Mouse (Mus musculus) left cerebral cortex, adult 2 months (tissue): Measurements from ENCODE around the gene Fam227a. TPM values are rescaled to one million over a fixed set of nuclear protein-coding genes. Genes with fewer than 3 reads are reported as not detected.
A peak's percentile ranks its signal among the peaks of the same experiment; 100 is the strongest.
"Not testable (repeated sequence)": the region's sequence is repeated elsewhere in the genome, so short reads cannot be mapped to it uniquely, and the experiment has no call there.

Experiments
- DNase-seq, 2 experiments: peaks; one replicate each; pipeline ENCODE4 v3.0.0; 2021 to 2022; ENCODE audit warnings: low spot score in 2 of 2, mixed read lengths in 1 of 2; ENCODE audit errors: extremely low spot score in 1 of 2
- H3K27ac ChIP-seq: fragments of 200-600 bp; 2 replicates; pipeline ENCODE4 v1.8.1; 2022
- H3K4me3 ChIP-seq: fragments of 200-600 bp; 2 replicates; pipeline ENCODE4 v1.8.1; 2022
- CTCF ChIP-seq: fragments of 200-600 bp; IDR thresholded peaks from 2 replicates; pipeline ENCODE4 v1.8.1; 2022; ENCODE audit warnings: antibody characterized with exemption, mild to moderate bottlenecking, moderate library complexity
- intact Hi-C: fragments of 180-260 bp; cut with DNase I; formaldehyde crosslinking; loops from one replicate; pipeline ENCODE4 v1.15.1; 2025
- total RNA-seq, 2 experiments: library from RNA; stranded (reverse); gene quantifications; 2 replicates each; pipeline ENCODE4 v1.2.3; 2021

The Fam227a gene
- total RNA-seq, 2 experiments from 2014 or later: 12.9 to 13.6 TPM

GRCm38 (mm10) chr15:79683146-79683545 lies 24.4 kb upstream of the Fam227a start:
- TF ChIP-seq CTCF: no peak
- no peak overlapping the region for H3K27ac ChIP-seq
- peak overlapping the region; percentile 88; the same call in 1 of the 2 replicates for H3K4me3 ChIP-seq
- intact Hi-C loops: no loop called here
- DNase-seq: no peak

- H3K27ac ChIP-seq: no peak overlapping the region
- no peak for DNase-seq
- intact Hi-C loops: no loop called here
- TF ChIP-seq CTCF: no peak
- no peak overlapping the region for H3K4me3 ChIP-seq
Measured at GRCm38 (mm10) chr15:79681973-79682372, 23.2 kb upstream of the Fam227a start.

GRCm38 (mm10) chr15:79677936-79678335 lies 19.2 kb upstream of the Fam227a start:
- no peak overlapping the region for H3K27ac ChIP-seq
- intact Hi-C loops: no loop called here
- DNase-seq: no peak
- TF ChIP-seq CTCF: no peak
- H3K4me3 ChIP-seq: no peak overlapping the region

- H3K27ac ChIP-seq, intact Hi-C loops, DNase-seq: not testable (repeated sequence)
- peak overlapping the region; percentile 88 for H3K4me3 ChIP-seq
Measured at GRCm38 (mm10) chr15:79671828-79672348, 13.1 kb upstream of the Fam227a start.

- Histone ChIP-seq H3K4me3 (peak overlapping the region; percentile 88), H3K27ac (peak overlapping the region; percentile 80)
- DNase-seq: no peak
- TF ChIP-seq CTCF: no peak
- intact Hi-C loops: no loop called here
Measured at GRCm38 (mm10) chr15:79670972-79671299, 12.2 kb upstream of the Fam227a start.

- TF ChIP-seq CTCF: peak; percentile 53
- peak; percentile 88 for DNase-seq
- intact Hi-C loops: no loop called here
- H3K4me3 ChIP-seq: peak within 1 kb of the TSS; percentile 88
- peak within 1 kb of the TSS; percentile 80 for H3K27ac ChIP-seq
Measured at GRCm38 (mm10) chr15:79670249-79670971, 11.7 kb upstream of the Fam227a start, which contains the start of gene Tomm22. Gene Tomm22, plus strand, starts transcription at chr15:79670861.

GRCm38 (mm10) chr15:79669195-79669594 lies 10.4 kb upstream of the Fam227a start:
- no peak for DNase-seq
- no peak overlapping the region for H3K4me3 ChIP-seq
- no peak overlapping the region for H3K27ac ChIP-seq
- TF ChIP-seq CTCF: peak; percentile 8
- intact Hi-C loops: no loop called here

- Histone ChIP-seq H3K4me3 (no peak overlapping the region), H3K27ac (peak overlapping the region; percentile 55; the same call in 1 of the 2 replicates)
- no peak for DNase-seq
- intact Hi-C loops: no loop called here
- TF ChIP-seq CTCF: no peak
Measured at GRCm38 (mm10) chr15:79664666-79665065, 5.9 kb upstream of the Fam227a start.

- intact Hi-C loops: no loop called here
Measured at GRCm38 (mm10) chr15:79661852-79662251, 3.1 kb upstream of the Fam227a start.

GRCm38 (mm10) chr15:79657837-79658530 lies 772 bp downstream of the Fam227a start:
- peak; percentile 71 for TF ChIP-seq CTCF
- Histone ChIP-seq H3K27ac (peak overlapping the region; percentile 99), H3K4me3 (peak overlapping the region; percentile 90)
- DNase-seq: peak; percentile 81 to 85
- intact Hi-C loops: loop anchor here (2.0 to 10.0 kb wide), 2 partner anchors 29 to 433 kb away; partner anchors contain the start of genes Gm49486, Josd1 and Pick1

More at GRCm38 (mm10) chr15:79661852-79662251, 3.1 kb upstream of the Fam227a start:
- H3K27ac ChIP-seq: no peak overlapping the region
- no peak overlapping the region for H3K4me3 ChIP-seq
- no peak for DNase-seq
- peak; percentile 54 for TF ChIP-seq CTCF

GRCm38 (mm10) chr15:79656451-79656850 lies 2.3 kb downstream of the Fam227a start:
- Histone ChIP-seq H3K4me3 (no peak overlapping the region), H3K27ac (peak overlapping the region; percentile 47)
- no peak for TF ChIP-seq CTCF
- DNase-seq: peak; percentile 57 to 64
- intact Hi-C loops: loop anchor here (10.0 kb wide), 1 partner anchor 432 kb away; the partner anchor contains the start of genes Gm49486 and Pick1

GRCm38 (mm10) chr15:79651481-79651880 lies 7.3 kb downstream of the Fam227a start:
- Histone ChIP-seq H3K27ac (no peak overlapping the region), H3K4me3 (no peak overlapping the region)
- intact Hi-C loops: loop anchor here (10.0 kb wide), 1 partner anchor 427 kb away; the partner anchor contains the start of genes Gm49486 and Pick1
- TF ChIP-seq CTCF: peak; percentile 55
- no peak for DNase-seq
